Mouse (Mus musculus) megakaryocyte, embryonic 14.5 days (primary cell): Measurements from ENCODE around the gene Slc7a6os.

Experiments
- FLI1 ChIP-seq: IDR thresholded peaks from 2 replicates; pipeline ENCODE4 v1.6.1; 2012; ENCODE audit warnings: low read length, inconsistent platforms, mixed read lengths
- GATA1 ChIP-seq: IDR thresholded peaks from 3 replicates; pipeline ENCODE4 v1.6.1; 2012; ENCODE audit warnings: mixed read lengths, low read length, inconsistent platforms, borderline replicate concordance

- no peak for TF ChIP-seq GATA1
- TF ChIP-seq FLI1: no peak
Observed at GRCm38 (mm10) chr8:106219620-106220019, 8.9 kb upstream of the Slc7a6os start.
